Mouse (Mus musculus) CH12.LX (cell line): ENCODE measurements around the gene Tmem87a. TPM values are rescaled to one million over a fixed set of nuclear protein-coding genes. Genes with fewer than 3 reads are reported as not detected.

Experiments
- DNase-seq: peaks from one replicate; pipeline ENCODE4 v3.0.0-alpha.2; 2013; ENCODE audit errors: extremely low read depth
- H3K27ac ChIP-seq: 2 replicates; pipeline ENCODE4 v1.5.1; 2012; ENCODE audit warnings: low read depth, mild to moderate bottlenecking, control low read depth, moderate library complexity; ENCODE audit not compliant: insufficient read depth
- H3K27me3 ChIP-seq: replicated peaks from 2 replicates; pipeline ENCODE3; 2012; ENCODE audit warnings: inconsistent platforms
- H3K36me3 ChIP-seq, 2 experiments: replicated peaks in 1 of 2; 2 replicates each; pipeline versions ENCODE3 to v1.6.1; 2012; ENCODE audit warnings: inconsistent platforms in 1 of 2, low read length in 1 of 2, mild to moderate bottlenecking in 1 of 2, mixed read lengths in 1 of 2, moderate library complexity in 1 of 2; ENCODE audit not compliant: control insufficient read depth in 1 of 2, insufficient read depth in 1 of 2
- H3K4me1 ChIP-seq, 2 experiments: 2 replicates each; pipeline ENCODE4 v1.6.1; 2012; ENCODE audit warnings: inconsistent platforms in 1 of 2, moderate library complexity in 1 of 2; ENCODE audit not compliant: insufficient read depth in 2 of 2, control insufficient read depth in 1 of 2
- H3K4me2 ChIP-seq: 2 replicates; pipeline ENCODE4 v1.6.1; 2012; ENCODE audit warnings: low read depth, mild to moderate bottlenecking, control low read depth; ENCODE audit not compliant: poor library complexity, insufficient read depth, severe bottlenecking
- H3K4me3 ChIP-seq, 3 experiments: fragments of 150-350 bp in 1 of 3; sonication (generic) in 1 of 3; replicated peaks in 1 of 3; 2 replicates each; pipeline versions ENCODE3 to v1.5.1; 2011 to 2012; ENCODE audit warnings: low read depth in 2 of 3, low read length in 2 of 3, mild to moderate bottlenecking in 2 of 3, moderate library complexity in 2 of 3, control low read depth in 1 of 3, improper control_type of control experiment in 1 of 3, inconsistent platforms in 1 of 3, mixed read lengths in 1 of 3; ENCODE audit not compliant: poor library complexity in 1 of 3
- H3K79me2 ChIP-seq: replicated peaks from 2 replicates; pipeline ENCODE4 v1.6.1; 2012; ENCODE audit warnings: mild to moderate bottlenecking, moderate library complexity; ENCODE audit not compliant: control insufficient read depth, poor library complexity, insufficient read depth, severe bottlenecking; ENCODE audit errors: extremely low read depth
- H3K9ac ChIP-seq: 2 replicates; pipeline ENCODE4 v1.6.1; 2012; ENCODE audit warnings: low read depth, mild to moderate bottlenecking, control low read depth, moderate library complexity; ENCODE audit not compliant: insufficient read depth
- H3K9me3 ChIP-seq: replicated peaks from 2 replicates; pipeline ENCODE3; 2012; ENCODE audit warnings: low read length, inconsistent platforms, mixed read lengths
- CTCF ChIP-seq, 2 experiments: IDR thresholded peaks in 1 of 2; conservative IDR thresholded peaks in 1 of 2; 2 replicates each; pipeline ENCODE4 v1.5.1; 2011 to 2012; ENCODE audit warnings: low read depth in 2 of 2, low read length in 2 of 2, improper control_type of control experiment in 1 of 2, inconsistent platforms in 1 of 2, mild to moderate bottlenecking in 1 of 2, moderate library complexity in 1 of 2
- ELF1 ChIP-seq: IDR thresholded peaks from 2 replicates; pipeline ENCODE4 v1.6.1; 2014; ENCODE audit warnings: low read depth, mild to moderate bottlenecking, inconsistent platforms, low read length, improper control_type of control experiment
- JUN ChIP-seq: IDR thresholded peaks from 2 replicates; pipeline ENCODE4 v1.6.1; 2011; ENCODE audit warnings: low read depth, mild to moderate bottlenecking, low read length, improper control_type of control experiment, moderate library complexity; ENCODE audit not compliant: insufficient read depth
- MAX ChIP-seq: IDR thresholded peaks from 2 replicates; pipeline ENCODE4 v1.6.1; 2011; ENCODE audit warnings: low read length, improper control_type of control experiment
- MEF2A ChIP-seq: IDR thresholded peaks from 2 replicates; pipeline ENCODE4 v1.6.1; 2014; ENCODE audit warnings: low read depth, mild to moderate bottlenecking, inconsistent platforms, low read length, improper control_type of control experiment, borderline replicate concordance
- MXI1 ChIP-seq: IDR thresholded peaks from 2 replicates; pipeline ENCODE4 v1.6.1; 2011; ENCODE audit warnings: mild to moderate bottlenecking, low read depth, low read length, improper control_type of control experiment
- NELFE ChIP-seq: IDR thresholded peaks from 2 replicates; pipeline ENCODE4 v1.6.1; 2011; ENCODE audit warnings: low read depth, low read length, improper control_type of control experiment
- PAX5 ChIP-seq: IDR thresholded peaks from 2 replicates; pipeline ENCODE4 v1.6.1; 2012; ENCODE audit warnings: low read length, inconsistent platforms, mixed read lengths
- SMC3 ChIP-seq: IDR thresholded peaks from 2 replicates; pipeline ENCODE4 v1.6.1; 2011; ENCODE audit warnings: low read depth, low read length, improper control_type of control experiment
- TCF12 ChIP-seq: IDR thresholded peaks from 2 replicates; pipeline ENCODE4 v1.6.1; 2014; ENCODE audit warnings: low read depth, mild to moderate bottlenecking, inconsistent platforms, low read length, improper control_type of control experiment
- USF1 ChIP-seq: IDR thresholded peaks from 2 replicates; pipeline ENCODE4 v1.6.1; 2014; ENCODE audit warnings: low read depth, mild to moderate bottlenecking, inconsistent platforms, low read length, improper control_type of control experiment
- ZNF384 ChIP-seq: IDR thresholded peaks from 2 replicates; pipeline ENCODE4 v1.6.1; 2012; ENCODE audit warnings: low read depth, low read length, improper control_type of control experiment, inconsistent platforms
- dilution Hi-C: fragments of 300-500 bp; cut with MboI; formaldehyde crosslinking; loops from 2 replicates; pipeline ENCODE4 v1.14.3; 2020; ENCODE audit warnings: low sequenced_read_pairs; ENCODE audit not compliant: extremely low pct_unique_long_range_greater_than_20kb, extremely low pct_ligation_motif_present
- in situ Hi-C: fragments of 300-500 bp; cut with MboI; formaldehyde crosslinking; loops from 3 replicates; pipeline ENCODE4 v1.14.3; 2019; ENCODE audit warnings: low sequenced_read_pairs, low pct_ligation_motif_present, low pct_unique_long_range_greater_than_20kb, mixed read lengths
- polyA plus RNA-seq: library from polyadenylated mRNA; unstranded; fragments of >175 nt; gene quantifications from 2 replicates; pipeline ENCODE4 v1.2.1, GENCODE M21; 2012; ENCODE audit warnings: low read depth; ENCODE audit not compliant: insufficient read length
- total RNA-seq, 2 experiments: library from RNA; depleted of rRNA; stranded (reverse); fragments of 300-350 nt in 1 of 2; fragments of >200 nt in 1 of 2; gene quantifications; 2 replicates each; pipeline ENCODE4 v1.2.3; 2012 to 2014

The Tmem87a gene
- total and polyA plus RNA-seq, 3 experiments = 26.0 to 43.5 (median 30.5) TPM

DNA sequence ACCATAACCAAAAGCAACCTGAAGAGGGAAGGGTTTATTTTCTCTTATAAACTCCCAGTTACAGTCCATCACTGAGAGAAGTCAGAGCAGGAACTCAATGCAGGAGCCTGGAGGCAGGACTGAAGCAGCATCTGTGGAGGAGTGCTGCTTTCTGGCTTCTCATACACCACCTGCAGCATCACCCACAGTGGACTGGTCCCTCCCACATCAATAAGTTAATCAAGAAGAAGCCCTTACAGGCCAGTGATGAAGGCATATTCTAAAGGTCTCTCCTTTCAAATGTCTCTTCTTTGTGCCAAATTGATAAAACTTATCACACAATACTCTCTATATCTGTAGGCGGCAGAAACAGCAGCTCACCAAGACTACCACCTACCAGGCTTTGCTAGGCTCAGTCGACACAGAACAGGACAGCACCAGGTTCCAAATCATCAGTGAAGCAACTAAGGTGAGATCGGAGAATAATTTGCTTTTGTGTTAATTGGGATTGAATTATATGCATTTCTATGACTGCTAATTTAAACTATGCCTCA lies 7.2 kb upstream of the Tmem87a start:
- DNase-seq = no peak
- TF ChIP-seq ZNF384 = no peak
- no peak for TF ChIP-seq CTCF (conservative IDR thresholded peaks at IDR 0.05 in 1 of 2, IDR thresholded peaks at IDR 0.05 in 1 of 2; ENCODE audit: low read depth in 2 of 2, low read length in 2 of 2)
- no peak for TF ChIP-seq MXI1
- no peak for TF ChIP-seq PAX5
- no peak for TF ChIP-seq MAX
- no peak for TF ChIP-seq TCF12
- no peak for TF ChIP-seq MEF2A
- no peak for TF ChIP-seq SMC3
- no peak for TF ChIP-seq JUN
- TF ChIP-seq, all 38 proteins: peak for 0
- Histone ChIP-seq H3K9me3 (no peaks in the 10 kb centered on the region), H3K27me3 (no peaks in the 10 kb centered on the region), H3K4me2 (no peak overlapping the region), H3K36me3 (peaks cover 0 to 32% of the 10 kb centered on the region in 2 experiments), H3K4me1 (peaks cover 0 to under 1% of the 10 kb centered on the region in 2 experiments; a peak in 1 of 4 replicates), H3K27ac (no peak overlapping the region), H3K4me3 (no peak overlapping the region), H3K9ac (no peak overlapping the region), H3K79me2 (no peaks in the 10 kb centered on the region)
- dilution Hi-C loops (no loop called here), in situ Hi-C loops (no loop called here)

DNA sequence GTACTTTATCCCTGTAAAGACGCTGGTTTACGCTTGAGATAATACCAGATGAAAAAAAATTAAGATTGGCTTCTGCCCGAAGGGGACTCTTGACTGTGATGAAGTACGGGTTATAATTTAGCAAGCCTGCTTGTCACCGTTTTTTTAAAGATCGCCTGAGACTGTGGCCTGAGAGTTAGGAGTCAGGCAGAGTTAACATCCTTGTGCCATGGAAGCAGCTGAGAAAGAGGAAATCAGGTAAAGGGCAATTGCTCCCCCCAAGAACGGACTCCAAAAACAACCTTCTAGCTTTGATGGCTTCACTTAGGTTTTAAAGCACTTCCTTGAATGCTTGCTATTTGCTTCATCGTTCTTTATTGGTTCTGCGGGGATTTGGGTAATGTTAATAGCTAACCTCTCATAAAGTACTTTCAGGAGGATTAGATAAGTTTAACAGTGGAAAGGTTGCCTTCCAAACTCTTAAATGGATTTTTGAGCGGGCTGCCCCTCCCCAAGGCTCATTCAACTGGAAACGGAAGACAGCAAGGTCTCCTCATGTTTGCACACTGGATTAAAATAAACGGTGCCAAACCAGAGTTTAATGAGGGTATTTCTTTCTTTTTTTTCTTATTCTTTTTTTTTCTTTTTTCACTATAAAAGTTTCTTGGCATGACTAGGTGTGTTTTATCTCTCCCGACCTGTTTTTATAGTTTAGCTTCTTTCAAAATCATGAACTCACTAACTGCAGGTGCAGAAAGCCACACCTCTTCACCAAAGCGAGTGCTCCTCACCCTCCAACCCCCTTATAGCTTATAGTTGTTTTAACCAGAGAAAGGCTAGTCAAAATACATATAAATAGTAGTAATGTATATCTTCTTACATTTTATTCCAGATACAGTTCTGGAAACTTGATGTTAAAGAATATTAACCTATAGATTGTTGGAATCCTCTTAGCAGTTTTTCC lies 1.2 kb upstream of the Tmem87a start:
- in situ Hi-C loops = no loop called here
- Histone ChIP-seq H3K27ac (peak overlapping the region; percentile 91), H3K4me1 (peaks cover 3 to 22% of the 10 kb centered on the region in 2 experiments; a peak in 3 of 4 replicates)
- TF ChIP-seq JUN (no peak), NELFE (no peak)
- TF ChIP-seq, all 38 proteins: peak for 0
- Histone ChIP-seq H3K9ac (peak overlapping the region; percentile 72), H3K4me3 (peak overlapping the region; percentile 71 to 93 (median 74)), H3K36me3 (peaks cover 0 to 15% of the 10 kb centered on the region in 2 experiments), H3K9me3 (no peaks in the 10 kb centered on the region), H3K4me2 (peak overlapping the region; percentile 77), H3K79me2 (peaks cover 25% of the 10 kb centered on the region), H3K27me3 (no peaks in the 10 kb centered on the region)
- dilution Hi-C loops = no loop called here
- peak; percentile 18 for DNase-seq

DNA sequence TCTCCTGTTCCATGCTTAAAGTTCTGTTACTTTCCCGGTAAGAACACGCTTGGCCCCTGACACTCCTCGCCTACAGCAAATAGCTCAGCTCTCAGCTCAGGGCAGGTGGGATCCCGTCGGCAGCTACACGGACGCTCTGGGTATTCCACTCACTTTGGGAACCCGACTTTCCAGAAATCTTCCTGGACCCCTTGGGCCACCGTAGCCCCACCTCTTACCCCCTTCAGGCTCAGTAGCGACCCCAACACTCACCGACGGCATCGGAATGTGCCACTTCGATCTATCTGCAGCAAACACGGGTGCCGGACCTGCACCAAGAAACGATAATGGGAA lies 294 bp downstream of the Tmem87a start, which contains the start of gene Ganc:
Gene Ganc (plus strand): TSS at position 244 of the 333 bp plus-strand sequence.
- DNase-seq = no peak
- TF ChIP-seq CTCF (conservative IDR thresholded peaks at IDR 0.05 in 1 of 2, IDR thresholded peaks at IDR 0.05 in 1 of 2; ENCODE audit: low read depth in 2 of 2, low read length in 2 of 2) = 0 out of 4 replicates have a peak, but pooled peaks of 1 of the 2 experiments have one; percentile 11
- TF ChIP-seq MXI1 = no peak
- TF ChIP-seq USF1 = no peak
- TF ChIP-seq ELF1 = no peak
- in situ Hi-C loops = no loop called here

More for the DNA sequence above, 294 bp downstream of the Tmem87a start, which contains the start of gene Ganc:
- Histone ChIP-seq H3K9me3 (no peaks in the 10 kb centered on the region), H3K79me2 (peaks cover 37% of the 10 kb centered on the region), H3K27ac (peak within 1 kb of the TSS; percentile 91), H3K4me2 (peak within 1 kb of the TSS; percentile 93), H3K36me3 (peaks cover 0 to 19% of the 10 kb centered on the region in 2 experiments), H3K9ac (peak within 1 kb of the TSS; percentile 72), H3K4me1 (peaks cover 3 to 22% of the 10 kb centered on the region in 2 experiments; a peak in 3 of 4 replicates), H3K27me3 (no peaks in the 10 kb centered on the region), H3K4me3 (peak within 1 kb of the TSS; percentile 74 to 93 (median 88))
- dilution Hi-C loops = no loop called here
